Mouse (Mus musculus) megakaryocyte, adult 5-6 weeks (primary cell): Measurements from ENCODE around the gene Slc5a6. TPM values are rescaled to one million over a fixed set of nuclear protein-coding genes. Genes with fewer than 3 reads are reported as not detected.

ENCODE experiments used
- ATAC-seq: 2 replicates; pipeline ENCODE4 v1.8.0; 2016; ENCODE audit warnings: mild to moderate bottlenecking, inconsistent platforms; ENCODE audit not compliant: poor library complexity, severe bottlenecking
- total RNA-seq, 2 experiments: library from RNA; stranded (forward) in 1 of 2; stranded (reverse) in 1 of 2; fragments of 153-499, 151-499 nt in 1 of 2; fragments of 221-1000, 200-1000 nt in 1 of 2; gene quantifications; 2 replicates each; pipeline versions ENCODE4 v1.2.3 to v1.2.4; 2015 to 2017

The Slc5a6 gene
- total RNA-seq (2015) (0.41 and 2.0 TPM in 2 replicates), total RNA-seq (2017) (1.3 and 1.4 TPM in 2 replicates)

GRCm38 (mm10) chr5:31048763-31049641, at the start of gene Slc5a6:
TSS of gene Slc5a6 (minus strand) at chr5:31048924.
- ATAC-seq: peak; percentile 14; the same call in 1 of the 2 replicates

DNA sequence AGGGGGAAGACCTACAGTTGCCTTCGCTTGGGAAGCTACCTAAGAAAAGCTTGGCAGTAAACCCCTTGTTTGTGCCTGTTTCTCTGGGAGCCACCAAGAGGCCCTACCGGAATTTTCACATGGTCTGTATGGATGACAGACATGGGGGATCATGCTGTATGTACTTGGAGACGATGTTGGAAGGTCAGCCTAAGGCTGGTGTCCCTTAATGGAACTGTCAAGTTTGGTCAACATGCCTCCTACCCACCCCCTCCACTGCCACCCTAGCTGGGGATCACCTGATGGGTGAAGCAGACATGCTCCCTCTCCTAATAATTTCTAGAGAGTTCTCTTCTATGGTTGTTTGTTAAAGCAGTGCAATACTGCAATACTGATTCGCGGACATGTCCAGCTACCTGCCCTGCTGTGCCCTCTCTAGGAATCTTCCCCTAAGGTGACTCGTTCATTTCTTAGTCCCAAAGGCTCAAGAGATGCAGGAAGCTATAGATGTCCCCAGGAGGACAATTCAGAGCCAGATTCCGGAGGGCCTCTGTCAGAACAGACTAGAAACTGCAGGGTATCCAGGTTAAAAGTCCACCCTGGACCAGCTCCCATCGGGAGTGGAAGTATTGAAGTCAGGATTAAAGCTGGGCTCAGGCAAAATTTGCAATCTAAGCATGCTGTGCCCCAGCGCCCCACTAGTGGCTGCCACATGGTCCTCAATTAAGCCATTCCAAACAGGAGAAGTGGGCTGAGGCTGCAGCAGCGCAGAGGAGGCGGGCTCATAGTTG, 47.2 kb upstream of the Slc5a6 start:
- ATAC-seq: no peak

DNA sequence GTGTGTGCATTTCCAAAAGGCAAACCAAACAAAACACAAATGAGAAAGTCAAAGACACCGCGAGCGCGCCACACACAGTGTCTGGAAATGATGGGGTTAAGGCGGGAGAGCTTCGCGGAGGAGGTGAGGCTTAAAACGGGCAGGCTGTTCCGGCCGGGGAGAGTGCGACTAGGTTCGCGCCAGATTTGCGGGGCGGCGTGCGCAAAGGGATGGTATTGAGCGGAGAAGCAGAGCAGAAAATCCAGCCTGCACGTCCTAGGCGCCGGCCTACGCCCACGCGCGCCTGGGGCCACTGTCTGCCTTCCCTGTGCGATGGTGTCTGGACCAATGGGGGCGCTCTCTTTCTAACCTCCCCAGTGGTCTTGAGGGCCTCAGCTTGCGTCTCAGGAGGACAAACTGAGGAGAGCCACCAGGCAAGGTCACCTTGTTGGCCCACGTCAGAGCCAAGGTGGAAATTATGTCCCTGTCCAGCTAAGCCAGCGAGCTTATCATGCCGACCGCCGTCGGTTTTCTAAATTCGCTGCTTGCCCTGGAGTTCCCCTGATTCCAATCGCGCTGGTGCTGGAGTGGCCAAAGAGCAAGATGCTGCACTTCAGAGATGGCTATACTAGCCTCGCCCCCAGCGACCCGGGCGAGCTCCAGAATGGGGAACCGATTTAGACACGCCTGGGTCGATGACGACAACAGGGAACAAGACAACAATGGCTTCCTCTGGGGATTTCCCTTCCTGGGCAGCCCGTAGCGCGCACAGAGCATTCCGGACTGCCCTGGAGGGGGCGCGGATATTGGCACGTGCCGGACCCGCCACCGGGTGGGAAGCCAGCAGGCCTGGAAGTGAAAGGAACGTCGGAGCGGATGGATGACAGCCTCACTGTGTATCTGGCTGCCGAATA, 46.3 kb upstream of the Slc5a6 start:
- ATAC-seq: peak; percentile 96

DNA sequence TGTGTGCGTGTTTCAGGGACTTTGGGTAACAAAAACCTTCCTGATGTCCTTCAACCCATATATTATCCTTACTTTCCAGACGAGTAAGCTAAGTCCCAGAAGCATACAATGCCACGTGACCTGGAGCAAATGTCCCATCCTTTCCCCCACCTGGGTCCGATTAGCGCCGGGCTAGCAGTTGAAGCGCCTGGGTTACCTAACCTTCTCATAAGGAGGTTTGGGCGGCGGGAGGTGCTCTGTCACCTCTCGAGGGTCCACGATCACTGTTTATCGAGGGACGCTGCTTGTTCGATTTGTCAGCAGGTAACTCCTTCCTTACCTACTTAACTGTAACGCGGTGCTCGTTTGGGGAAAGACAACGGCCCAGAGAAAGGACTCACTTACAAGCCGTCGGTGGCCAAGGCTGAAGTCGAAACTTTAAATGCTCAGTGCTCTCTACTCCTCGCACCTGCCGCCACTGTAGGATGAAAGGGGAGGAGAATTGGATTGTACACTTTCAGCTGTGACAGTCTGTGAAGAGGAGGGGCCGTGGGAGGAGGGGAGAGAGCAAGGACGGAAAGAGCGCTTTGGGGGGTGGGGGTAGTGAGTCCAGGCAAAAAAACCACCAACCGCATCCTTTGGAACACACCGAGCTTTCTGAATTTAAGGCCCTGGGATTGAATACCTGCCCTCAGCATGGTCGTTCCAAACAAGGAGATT, 45.5 kb upstream of the Slc5a6 start:
- no peak for ATAC-seq

- ATAC-seq: no peak
These were observed 44.7 kb upstream of the Slc5a6 start for GRCm38 (mm10) chr5:31093151-31094041.

DNA sequence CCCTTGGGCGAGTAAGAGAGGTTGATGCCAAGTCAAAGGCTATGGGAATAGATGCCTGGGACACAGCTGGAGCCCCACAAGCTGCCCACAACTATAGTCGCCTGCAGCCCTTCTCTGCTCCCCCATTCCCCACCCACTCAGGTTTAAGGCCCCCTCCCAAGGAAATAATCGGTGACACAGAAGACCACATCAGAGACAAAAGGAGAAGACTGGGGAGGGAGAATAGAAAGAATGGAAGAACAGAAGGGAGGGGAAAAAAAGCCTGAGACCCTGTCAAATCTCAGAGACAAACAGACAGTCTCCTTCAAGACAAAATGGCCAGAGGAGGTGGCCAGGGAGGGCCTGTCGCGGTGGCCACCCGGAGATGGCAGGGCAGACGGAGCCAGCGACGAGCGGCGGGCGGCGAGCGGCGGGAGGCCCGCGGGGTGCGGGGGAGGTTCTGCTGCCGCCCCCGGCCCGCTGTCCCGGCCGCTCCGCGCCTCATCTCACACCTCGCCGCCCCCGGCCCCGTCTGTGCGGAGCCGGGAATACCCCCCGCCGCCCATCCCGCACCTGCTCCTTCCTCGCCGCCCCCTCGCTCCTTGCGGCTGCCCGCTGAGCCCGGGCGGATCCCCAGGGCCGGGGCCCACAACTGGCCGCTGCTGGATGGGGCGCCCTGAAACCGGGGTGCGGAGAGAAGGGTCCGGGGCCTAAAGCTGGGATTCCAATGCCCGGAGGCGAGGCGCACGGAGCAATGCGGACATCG, 43.7 kb upstream of the Slc5a6 start:
- ATAC-seq: no peak

DNA sequence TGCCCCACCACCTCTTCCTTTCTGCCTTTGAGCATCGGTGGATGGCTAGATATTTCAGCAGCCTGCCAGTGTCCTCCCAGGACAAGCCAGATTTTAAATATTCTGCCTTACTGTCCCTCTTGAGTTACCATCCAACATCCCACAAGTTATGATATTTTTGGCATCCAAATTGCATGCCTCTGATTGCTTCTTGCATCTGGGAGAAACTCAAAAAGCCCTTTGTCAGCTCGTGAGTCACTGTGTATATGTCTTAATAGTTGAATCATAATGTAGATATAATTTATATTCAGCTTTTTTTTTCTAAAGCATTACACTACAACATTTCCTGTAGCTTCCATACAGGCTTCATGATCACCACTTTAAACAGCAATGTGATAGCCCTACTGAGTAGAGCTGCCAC, 38.4 kb upstream of the Slc5a6 start:
- ATAC-seq: no peak

DNA sequence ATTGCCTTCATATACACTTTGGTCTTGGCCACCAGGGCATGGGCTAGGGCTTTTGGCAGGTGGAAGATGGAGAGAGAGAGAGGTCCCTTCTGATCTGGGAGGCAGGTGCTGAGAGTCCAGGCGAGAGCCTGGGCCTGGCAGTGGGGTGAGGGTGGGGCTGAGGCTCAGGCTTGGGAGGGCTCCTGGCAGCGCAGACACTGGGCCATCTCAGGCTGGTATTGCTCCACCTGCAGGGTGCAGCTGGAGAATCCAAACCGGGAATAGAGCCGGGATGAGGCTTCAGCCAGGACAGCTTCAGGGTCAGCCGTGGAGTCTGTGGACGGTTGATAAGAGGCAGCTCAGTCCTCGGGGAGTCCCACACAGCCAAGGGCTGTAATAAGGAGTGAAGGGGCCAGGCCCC, 37.9 kb upstream of the Slc5a6 start:
- no peak for ATAC-seq

GRCm38 (mm10) chr5:31083949-31084348, 35.2 kb upstream of the Slc5a6 start:
- ATAC-seq: no peak

DNA sequence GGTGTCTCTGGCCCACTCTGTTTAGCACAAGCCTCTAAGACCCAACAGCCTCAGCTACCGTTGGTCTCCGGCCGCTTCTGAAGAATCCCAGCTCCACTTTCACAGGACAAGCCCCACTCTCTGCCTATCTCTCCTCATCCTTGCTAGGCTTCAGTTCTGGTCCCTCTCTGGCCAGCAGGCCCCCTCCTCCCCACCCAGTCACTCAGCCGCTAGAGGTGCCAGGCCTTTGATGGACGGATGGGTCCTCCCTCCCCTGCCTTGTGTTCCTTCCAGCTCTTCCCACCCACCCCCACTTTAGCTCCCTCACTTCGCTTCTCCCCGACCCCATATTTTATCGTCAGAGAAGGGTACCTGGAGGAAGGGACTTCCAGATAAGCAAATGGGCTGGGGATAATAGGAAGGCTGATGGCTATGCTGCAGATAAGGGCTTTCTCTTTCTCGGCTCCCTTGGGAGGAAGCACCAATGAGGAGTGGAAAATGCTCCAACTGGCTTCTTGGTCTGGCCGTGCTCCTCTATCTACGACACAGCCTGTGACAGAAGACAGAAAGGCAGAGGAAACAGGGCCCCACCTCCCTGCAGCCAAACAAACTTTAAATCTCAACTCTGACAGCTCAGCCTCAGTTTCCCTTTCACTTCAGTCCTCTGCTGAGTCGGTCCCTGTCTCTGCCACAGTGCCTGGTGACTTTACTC, 34.4 kb upstream of the Slc5a6 start:
- no peak for ATAC-seq

DNA sequence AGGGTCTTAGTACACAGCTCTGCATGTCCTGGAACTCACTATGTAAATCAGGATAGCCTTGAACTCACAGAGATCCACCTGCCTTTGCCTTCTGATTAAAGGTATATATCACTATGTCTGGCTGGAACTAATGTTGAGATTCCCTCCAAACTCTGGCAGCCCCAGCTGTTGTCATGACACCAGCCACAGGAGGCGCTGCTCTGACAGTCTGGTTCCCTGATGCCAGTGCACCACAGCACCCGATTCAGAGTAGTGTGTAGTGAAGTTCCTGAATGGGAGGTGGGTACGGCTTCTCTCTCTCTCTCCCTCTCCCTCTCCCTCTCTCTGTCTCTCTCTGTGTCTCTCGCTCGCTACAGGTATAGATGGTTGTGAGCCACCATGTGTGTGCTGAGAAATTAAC, 33.6 kb upstream of the Slc5a6 start:
- ATAC-seq: peak; percentile 64; the same call in 1 of the 2 replicates

DNA sequence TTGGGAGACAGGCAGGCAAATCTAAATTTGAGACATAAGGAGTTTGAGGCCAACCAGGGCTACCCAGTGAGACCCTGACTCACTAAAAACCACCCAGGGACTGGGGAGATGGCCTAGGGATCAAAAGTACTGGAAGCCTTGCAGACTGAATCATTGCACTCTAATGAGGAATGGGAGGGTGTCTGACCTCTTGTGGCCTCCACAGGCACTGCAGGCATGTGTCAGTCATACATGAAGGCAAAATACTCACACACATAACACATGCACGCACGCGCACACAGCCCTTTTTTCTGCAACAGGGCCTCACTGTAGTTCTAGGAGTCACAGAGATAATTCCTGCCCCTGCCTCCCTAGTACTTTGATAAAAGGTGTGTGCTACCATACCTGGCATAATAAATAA, 32.7 kb upstream of the Slc5a6 start:
- peak; percentile 81 for ATAC-seq

DNA sequence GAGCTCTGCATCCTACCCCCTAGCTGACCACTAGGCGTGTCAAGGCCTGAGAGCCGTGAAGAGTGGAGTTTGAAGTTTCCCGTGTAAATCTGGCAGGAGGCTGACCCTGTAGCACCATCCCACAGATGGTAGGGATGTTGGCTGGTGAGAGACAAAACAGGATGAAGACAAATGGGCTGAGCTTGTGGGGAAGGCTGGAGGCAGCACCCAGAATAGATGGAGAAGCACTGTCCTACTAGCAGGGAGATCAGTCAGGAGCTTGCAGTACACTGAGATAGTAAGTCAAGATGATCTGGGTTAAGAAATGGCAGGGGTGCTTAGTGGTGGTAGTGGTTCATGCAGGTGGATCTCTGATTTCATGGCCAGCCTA, 32.1 kb upstream of the Slc5a6 start:
- no peak for ATAC-seq

GRCm38 (mm10) chr5:31080059-31080794, 31.5 kb upstream of the Slc5a6 start:
- no peak for ATAC-seq

DNA sequence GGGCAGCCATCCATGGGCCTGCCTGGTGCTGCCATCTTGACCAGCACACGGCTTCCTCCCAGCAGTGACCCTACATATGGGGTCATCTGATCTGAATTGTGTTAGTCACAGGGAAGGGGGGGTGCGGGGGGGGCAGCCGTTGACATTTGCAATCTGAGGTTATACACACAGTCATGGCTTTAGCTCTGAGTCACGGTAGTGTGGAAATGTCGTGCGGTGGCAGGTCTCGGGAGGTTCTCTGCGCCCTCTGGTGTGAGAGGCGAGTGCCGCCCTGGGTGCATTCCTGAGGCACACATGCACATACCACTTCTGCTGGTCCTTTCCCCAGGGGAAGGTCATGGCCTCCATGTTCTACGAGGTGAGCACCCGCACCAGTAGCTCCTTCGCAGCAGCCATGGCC, 27.6 kb upstream of the Slc5a6 start:
- no peak for ATAC-seq

GRCm38 (mm10) chr5:31073176-31073575, 24.5 kb upstream of the Slc5a6 start:
- ATAC-seq: no peak

DNA sequence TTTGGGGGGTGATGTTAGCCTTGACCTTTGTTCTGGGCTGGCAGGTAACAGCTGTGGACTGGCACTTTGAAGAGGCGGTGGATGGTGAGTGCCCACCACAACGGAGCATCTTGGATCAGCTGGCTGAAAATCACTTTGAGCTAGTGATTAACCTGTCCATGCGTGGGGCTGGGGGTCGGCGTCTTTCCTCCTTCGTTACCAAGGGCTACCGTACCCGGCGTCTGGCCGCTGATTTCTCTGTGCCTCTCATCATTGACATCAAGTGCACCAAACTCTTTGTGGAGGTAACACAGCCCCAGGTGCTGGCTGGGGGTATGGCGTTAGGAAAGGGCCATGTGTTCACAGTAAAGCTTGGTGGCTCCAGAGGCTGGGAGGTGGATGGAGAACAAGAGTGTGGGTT, 23.1 kb upstream of the Slc5a6 start:
- ATAC-seq: no peak
